ENCODE assay signal across 31 mouse cellular contexts in the genomic region with DNA sequence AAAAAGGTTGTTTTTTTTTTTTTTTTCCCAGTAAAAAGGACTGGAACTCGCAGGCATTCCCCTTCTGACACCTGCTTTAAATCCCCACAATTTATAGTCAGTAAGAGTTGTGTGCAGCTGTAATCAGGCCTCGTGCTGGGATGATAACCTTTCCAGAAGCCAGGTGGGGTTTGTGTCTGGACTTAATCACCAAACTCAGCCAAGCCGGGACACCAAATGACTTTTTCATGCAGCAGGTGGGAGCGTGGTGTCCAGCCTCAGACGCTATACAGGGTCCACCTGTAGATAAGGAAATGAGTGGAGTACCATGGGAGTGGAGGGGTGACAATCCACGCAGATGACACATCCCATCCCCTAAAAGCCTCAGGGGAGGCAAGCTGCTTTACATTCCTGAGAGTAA.
A peak's percentile ranks its signal among the peaks of the same experiment; 100 is the strongest.
DNase-seq lines count a peak whose midpoint lies in the region; ATAC-seq and TF ChIP-seq lines count a peak whose summit lies in the region.
"Had no signal": no experiment of that assay in that cellular context is flagged by ENCODE, and none has a peak within 500 bp of the region (broad histone marks: within the 10 kb centered on the region; RNA-seq: fewer than 3 reads in every experiment).

No protein-coding gene starts in this region.

- no peaks in the 10 kb centered on the region for H3K9me3 ChIP-seq in embryonic facial prominence, embryonic 14.5 days (ENCODE audit: control insufficient read depth, low read length)
- no peaks in the 10 kb centered on the region for H3K9me3 ChIP-seq in embryonic facial prominence, embryonic 10.5 days
- H3K9me3 ChIP-seq in kidney, postnatal 0 days (replicated peaks; ENCODE audit: low read length) = no peaks in the 10 kb centered on the region
- H3K9me3 ChIP-seq in kidney, embryonic 16.5 days (ENCODE audit: low read length) = no peaks in the 10 kb centered on the region
- H3K9me3 ChIP-seq in limb, embryonic 10.5 days (replicated peaks) = no peaks in the 10 kb centered on the region
- H3K9me3 ChIP-seq: heart, embryonic 10.5 days; heart, embryonic 15.5 days; limb, embryonic 15.5 days; liver, embryonic 13.5 days; neural tube, embryonic 12.5 days had no signal

- H3K27me3 ChIP-seq in embryonic facial prominence, embryonic 14.5 days (replicated peaks; ENCODE audit: control insufficient read depth, insufficient read depth, low read length) = no peaks in the 10 kb centered on the region
- no peaks in the 10 kb centered on the region for H3K27me3 ChIP-seq in embryonic facial prominence, embryonic 10.5 days (replicated peaks; ENCODE audit: low read depth, poor library complexity, severe bottlenecking)
- no peaks in the 10 kb centered on the region for H3K27me3 ChIP-seq in kidney, postnatal 0 days (ENCODE audit: insufficient read depth, low read length)
- no peaks in the 10 kb centered on the region for H3K27me3 ChIP-seq in kidney, embryonic 16.5 days (ENCODE audit: insufficient read depth, low read length)
- H3K27me3 ChIP-seq in limb, embryonic 10.5 days (ENCODE audit: low read depth, poor library complexity, severe bottlenecking) = no peaks in the 10 kb centered on the region
- H3K27me3 ChIP-seq: heart, embryonic 15.5 days; limb, embryonic 15.5 days; liver, embryonic 13.5 days; neural tube, embryonic 12.5 days; Patski had no signal

- TF ChIP-seq CTCF in kidney, postnatal 0 days (IDR thresholded peaks at IDR 0.05; ENCODE audit: low read depth) = no peak

- H3K4me3 ChIP-seq in embryonic facial prominence, embryonic 14.5 days (ENCODE audit: low read depth, low read length) = no peak overlapping the region
- no peak overlapping the region for H3K4me3 ChIP-seq in embryonic facial prominence, embryonic 10.5 days
- no peak overlapping the region for H3K4me3 ChIP-seq in kidney, postnatal 0 days (replicated peaks; ENCODE audit: low read depth, low read length)
- no peak overlapping the region for H3K4me3 ChIP-seq in kidney, embryonic 16.5 days (ENCODE audit: low read length)
- no peak overlapping the region for H3K4me3 ChIP-seq in limb, embryonic 10.5 days
- H3K4me3 ChIP-seq: heart, embryonic 10.5 days; heart, embryonic 15.5 days; limb, embryonic 15.5 days; liver, embryonic 13.5 days; neural tube, embryonic 12.5 days had no signal

- ATAC-seq in embryonic facial prominence, embryonic 14.5 days (ENCODE audit: low read depth) = no peak
- ATAC-seq in kidney, postnatal 0 days (replicated peaks; ENCODE audit: low FRiP score, low read depth) = no peak
- no peak for ATAC-seq in kidney, embryonic 16.5 days (ENCODE audit: low FRiP score, low TSS enrichment)
- no peak for ATAC-seq in activated CD4-positive, CD25-positive, alpha-beta regulatory T cell, adult 4 months
- ATAC-seq: forebrain, embryonic 16.5 days; hindbrain, postnatal 0 days; Patski had no signal

- 53% methylated on average over 6 of the region's 6 CpGs for WGBS in embryonic facial prominence, embryonic 14.5 days
- 71% methylated on average over 6 of the region's 6 CpGs for WGBS in embryonic facial prominence, embryonic 10.5 days
- 30% methylated on average over 6 of the region's 6 CpGs for WGBS in kidney, postnatal 0 days
- whole genome bisulfite sequencing in kidney, embryonic 16.5 days = 30% methylated on average over 6 of the region's 6 CpGs
- WGBS in limb, embryonic 10.5 days = 30% methylated on average over 6 of the region's 6 CpGs

- H3K4me1 ChIP-seq in embryonic facial prominence, embryonic 14.5 days (ENCODE audit: control insufficient read depth, insufficient read depth, low read length) = peaks cover 8% of the 10 kb centered on the region; the same call in 1 of the 2 replicates
- no peaks in the 10 kb centered on the region for H3K4me1 ChIP-seq in embryonic facial prominence, embryonic 10.5 days
- no peaks in the 10 kb centered on the region for H3K4me1 ChIP-seq in kidney, postnatal 0 days (replicated peaks; ENCODE audit: insufficient read depth, low read length)
- H3K4me1 ChIP-seq in kidney, embryonic 16.5 days (ENCODE audit: insufficient read depth, low read length) = no peaks in the 10 kb centered on the region
- peaks cover 57% of the 10 kb centered on the region for H3K4me1 ChIP-seq in limb, embryonic 10.5 days
- H3K4me1 ChIP-seq: heart, embryonic 15.5 days; liver, embryonic 13.5 days; neural tube, embryonic 12.5 days had no signal

- peak; percentile 16 for DNase-seq in embryonic facial prominence, embryonic 14.5 days (ENCODE audit: low spot score)
- DNase-seq in embryonic facial prominence, embryonic 10.5 days (ENCODE audit: low spot score) = no peak
- peak; percentile 37 for DNase-seq in kidney, postnatal 0 days (ENCODE audit: low spot score)
- DNase-seq in limb, embryonic 10.5 days (ENCODE audit: low spot score) = peak; percentile 63
- peak; percentile 41 for DNase-seq in mesoderm, embryonic 11.5 days (ENCODE audit: low read depth, low spot score)
- no peak for DNase-seq in cerebellum, postnatal 14 days
- DNase-seq: adrenal gland, postnatal 14 days; cerebellum, adult 11-12 months; cerebellum, postnatal 25 days; gastrocnemius, postnatal 10 days; kidney, adult 11 months; kidney, postnatal 14 days; layer of hippocampus, adult 9-11 months; liver, embryonic 13.5 days; lung, adult 18-20 months; lung, postnatal 10 days; midbrain, embryonic 14.5 days; right cerebral cortex, postnatal 4 days; thymus, adult 18-20 months; thymus, postnatal 25 days had no signal

- no peak overlapping the region for H3K4me2 ChIP-seq in embryonic facial prominence, embryonic 14.5 days (ENCODE audit: low read depth, low read length)
- no peak overlapping the region for H3K4me2 ChIP-seq in kidney, postnatal 0 days (ENCODE audit: low read length)
- no peak overlapping the region for H3K4me2 ChIP-seq in kidney, embryonic 16.5 days (replicated peaks; ENCODE audit: low read depth, low read length)
- H3K4me2 ChIP-seq: heart, embryonic 15.5 days; limb, embryonic 15.5 days; liver, embryonic 13.5 days; neural tube, embryonic 12.5 days had no signal

- H3K36me3 ChIP-seq in embryonic facial prominence, embryonic 14.5 days (ENCODE audit: control insufficient read depth, insufficient read depth, low read length) = no peaks in the 10 kb centered on the region
- no peaks in the 10 kb centered on the region for H3K36me3 ChIP-seq in embryonic facial prominence, embryonic 10.5 days (replicated peaks)
- H3K36me3 ChIP-seq in kidney, postnatal 0 days (ENCODE audit: insufficient read depth, low read length) = no peaks in the 10 kb centered on the region
- no peaks in the 10 kb centered on the region for H3K36me3 ChIP-seq in kidney, embryonic 16.5 days (ENCODE audit: insufficient read depth, low read length)
- no peaks in the 10 kb centered on the region for H3K36me3 ChIP-seq in limb, embryonic 10.5 days
- H3K36me3 ChIP-seq: heart, embryonic 10.5 days; heart, embryonic 15.5 days; limb, embryonic 15.5 days; liver, embryonic 13.5 days; neural tube, embryonic 12.5 days had no signal

- no peak overlapping the region for H3K27ac ChIP-seq in embryonic facial prominence, embryonic 14.5 days (replicated peaks; ENCODE audit: low read depth, low read length)
- no peak overlapping the region for H3K27ac ChIP-seq in embryonic facial prominence, embryonic 10.5 days (replicated peaks)
- no peak overlapping the region for H3K27ac ChIP-seq in kidney, postnatal 0 days
- no peak overlapping the region for H3K27ac ChIP-seq in kidney, embryonic 16.5 days (ENCODE audit: low read length)
- H3K27ac ChIP-seq in limb, embryonic 10.5 days = peak overlapping the region; percentile 48
- H3K27ac ChIP-seq: heart, embryonic 10.5 days; heart, embryonic 15.5 days; hindbrain, postnatal 0 days; limb, embryonic 15.5 days; liver, embryonic 13.5 days; macrophage; neural tube, embryonic 12.5 days; stomach, postnatal 0 days had no signal

- H3K9ac ChIP-seq in embryonic facial prominence, embryonic 14.5 days (ENCODE audit: low read depth, low read length) = no peak overlapping the region
- H3K9ac ChIP-seq in kidney, postnatal 0 days (ENCODE audit: low read depth, low read length) = no peak overlapping the region
- no peak overlapping the region for H3K9ac ChIP-seq in kidney, embryonic 16.5 days (replicated peaks; ENCODE audit: low read length)
- H3K9ac ChIP-seq: heart, embryonic 15.5 days; limb, embryonic 15.5 days; liver, embryonic 13.5 days; neural tube, embryonic 12.5 days had no signal

Comparison
In these comparisons a context has a peak if more than half of its experiments do, and no peak if none do; other contexts are left out.
1. DNase-seq: peak in embryonic facial prominence, embryonic 14.5 days (single experiment), kidney, postnatal 0 days (single experiment), limb, embryonic 10.5 days (single experiment) and mesoderm, embryonic 11.5 days (single experiment); none in embryonic facial prominence, embryonic 10.5 days (single experiment) and cerebellum, postnatal 14 days (0 of 2).